Mouse (Mus musculus) ES-E14 (cell line): ENCODE data around the gene Zc3h15.

Source experiments
- CHD2 ChIP-seq: IDR thresholded peaks from 2 replicates; pipeline ENCODE4 v1.6.1; 2014; ENCODE audit warnings: mild to moderate bottlenecking, low read depth, low read length, inconsistent platforms
- HCFC1 ChIP-seq: IDR thresholded peaks from 2 replicates; pipeline ENCODE4 v1.6.1; 2012; ENCODE audit warnings: low read length, inconsistent platforms, borderline replicate concordance; ENCODE audit not compliant: insufficient read depth
- ZC3H11A ChIP-seq: IDR thresholded peaks from 2 replicates; pipeline ENCODE4 v1.6.1; 2012; ENCODE audit warnings: low read depth, mild to moderate bottlenecking, inconsistent platforms, low read length, borderline replicate concordance
- ZNF384 ChIP-seq: IDR thresholded peaks from 2 replicates; pipeline ENCODE4 v1.6.1; 2012; ENCODE audit warnings: low read depth, low read length, inconsistent platforms

GRCm38 (mm10) chr2:83660114-83660513 lies 15.9 kb downstream of the Zc3h15 start:
- TF ChIP-seq ZC3H11A (no peak), CHD2 (no peak), ZNF384 (no peak), HCFC1 (no peak)
